Mouse (Mus musculus) kidney, adult 2 months (tissue): ENCODE data around the gene Nfib. TPM values are rescaled to one million over a fixed set of nuclear protein-coding genes. Genes with fewer than 3 reads are reported as not detected.
A peak's percentile ranks its signal among the peaks of the same experiment; 100 is the strongest.
"Not testable (repeated sequence)": the region's sequence is repeated elsewhere in the genome, so short reads cannot be mapped to it uniquely, and the experiment has no call there.

ENCODE experiments used
- DNase-seq: peaks from one replicate; pipeline ENCODE4 v3.0.0; 2021
- H3K27ac ChIP-seq: fragments of 200-500 bp; 2 replicates; pipeline ENCODE4 v1.5.1; 2012; ENCODE audit warnings: low read depth, low read length, control low read depth, inconsistent platforms; ENCODE audit not compliant: insufficient read depth
- H3K27me3 ChIP-seq: fragments of 200-500 bp; replicated peaks from 2 replicates; pipeline ENCODE4 v1.6.1; 2012; ENCODE audit warnings: mild to moderate bottlenecking, moderate library complexity, low read length, inconsistent platforms; ENCODE audit not compliant: control insufficient read depth, insufficient read depth
- H3K36me3 ChIP-seq: fragments of 200-500 bp; 2 replicates; pipeline ENCODE4 v1.6.1; 2012; ENCODE audit warnings: mild to moderate bottlenecking, moderate library complexity, low read length, inconsistent platforms; ENCODE audit not compliant: control insufficient read depth, insufficient read depth
- H3K4me1 ChIP-seq: fragments of 200-500 bp; 2 replicates; pipeline ENCODE4 v1.6.1; 2011; ENCODE audit warnings: low read length; ENCODE audit not compliant: control insufficient read depth, insufficient read depth
- H3K4me3 ChIP-seq: fragments of 200-500 bp; 2 replicates; pipeline ENCODE4 v1.5.1; 2011; ENCODE audit warnings: mild to moderate bottlenecking, low read depth, low read length, control low read depth; ENCODE audit not compliant: insufficient read depth
- CTCF ChIP-seq: fragments of 200-500 bp; conservative IDR thresholded peaks from 2 replicates; pipeline ENCODE4 v1.5.1; 2011; ENCODE audit warnings: low read depth, mild to moderate bottlenecking, control low read depth, low read length, moderate library complexity, mixed read lengths; ENCODE audit not compliant: insufficient read depth, insufficient read length
- POLR2A ChIP-seq: fragments of 200-500 bp; IDR thresholded peaks from one replicate; pipeline ENCODE4 v1.6.1; 2011; ENCODE audit warnings: low read depth, low read length, control low read depth
- WGBS: fragments of 180-500 bp; shearing (Covaris S2); methylation state at CpG from one replicate; pipeline ENCODE4 v1.1.7; 2018; 5-methylcytosine and 5-hydroxymethylcytosine counted together
- polyA plus RNA-seq: library from polyadenylated mRNA; depleted of rRNA; stranded (reverse); fragments of >200 nt; gene quantifications from 2 replicates; pipeline ENCODE4 v1.2.3, GENCODE M21; 2012

The Nfib gene
- polyA plus RNA-seq, 1 experiment = 17.6 TPM

- 44% methylated on average over 2 of the region's 2 CpGs for WGBS
- Histone ChIP-seq H3K4me3 (no peak overlapping the region), H3K27ac (peak overlapping the region; percentile 76), H3K4me1 (no peaks in the 10 kb centered on the region), H3K36me3 (no peaks in the 10 kb centered on the region), H3K27me3 (no peaks in the 10 kb centered on the region)
- DNase-seq = peak; percentile 58
- TF ChIP-seq POLR2A = no peak
- TF ChIP-seq CTCF = no peak
Measured at GRCm38 (mm10) chr4:82275996-82276395, 429.6 kb downstream of the Nfib start.

DNA sequence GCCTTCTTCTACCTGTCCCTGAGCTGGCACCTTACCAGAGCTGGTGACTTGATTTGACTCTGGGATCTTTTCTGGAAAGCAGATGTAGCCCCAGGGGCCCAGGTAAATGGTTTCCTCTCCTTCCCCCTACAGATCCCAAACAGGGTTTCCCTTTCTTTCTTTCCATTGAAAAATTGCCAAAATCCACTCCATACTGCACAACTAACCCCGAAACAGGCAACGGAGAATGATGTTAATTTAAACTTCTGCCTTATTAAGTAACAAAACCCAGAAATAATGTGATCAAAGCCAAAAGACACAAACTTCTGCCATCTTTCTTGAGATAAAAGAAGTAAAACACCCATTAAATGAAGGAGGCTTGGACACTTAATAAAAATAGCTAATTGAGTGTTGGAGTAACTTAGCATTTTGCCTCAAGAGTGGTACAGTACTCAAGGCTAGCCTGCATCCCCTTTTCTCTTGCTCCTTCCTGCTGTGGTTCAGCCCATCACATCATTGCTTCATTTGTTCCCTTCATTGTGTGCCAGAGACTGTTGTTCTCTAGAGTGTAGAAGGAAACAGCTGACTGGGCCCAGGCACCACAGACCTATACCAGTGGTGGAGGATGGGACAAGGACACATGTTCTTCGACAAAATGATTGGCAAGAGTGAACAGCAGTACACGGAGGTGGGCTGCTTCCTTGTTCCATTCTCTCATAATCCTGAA lies 432.3 kb downstream of the Nfib start:
- Histone ChIP-seq H3K27ac (no peak overlapping the region), H3K4me1 (no peaks in the 10 kb centered on the region), H3K27me3 (no peaks in the 10 kb centered on the region), H3K36me3 (no peaks in the 10 kb centered on the region), H3K4me3 (no peak overlapping the region)
- WGBS = 94% methylated on average over 4 of the region's 4 CpGs
- TF ChIP-seq CTCF (no peak), POLR2A (no peak)
- DNase-seq = no peak

- no peaks in the 10 kb centered on the region for H3K4me1 ChIP-seq
- H3K27me3 ChIP-seq = no peaks in the 10 kb centered on the region
- no peak overlapping the region for H3K4me3 ChIP-seq
- no peaks in the 10 kb centered on the region for H3K36me3 ChIP-seq
- 89% methylated on average over 4 of the region's 4 CpGs for WGBS
- H3K27ac ChIP-seq = no peak overlapping the region
- TF ChIP-seq CTCF = no peak
- TF ChIP-seq POLR2A = no peak
- DNase-seq = no peak
Measured at GRCm38 (mm10) chr4:82272099-82272498, 433.5 kb downstream of the Nfib start.

DNA sequence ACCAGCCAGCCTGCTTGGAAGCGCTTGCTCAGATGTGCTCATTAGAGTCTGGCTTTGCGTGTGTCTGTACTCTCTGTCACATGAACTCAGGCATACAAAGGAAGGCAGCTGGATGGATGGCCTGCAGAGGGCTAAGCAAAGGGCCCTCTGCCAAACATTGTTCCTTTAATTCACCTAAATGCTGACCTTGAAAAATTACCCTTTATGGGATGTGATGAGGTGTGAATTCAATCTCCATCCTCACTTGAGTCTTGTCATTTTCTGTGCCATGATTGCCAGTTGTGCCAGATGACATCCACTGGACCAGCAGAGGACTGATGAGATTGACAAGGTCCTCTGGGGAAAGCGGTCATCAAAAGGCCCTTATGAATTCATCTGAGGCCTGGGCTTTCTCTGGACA lies 434.0 kb downstream of the Nfib start:
- H3K36me3 ChIP-seq = no peaks in the 10 kb centered on the region
- 91% methylated on average over 3 of the region's 3 CpGs for WGBS

DNA sequence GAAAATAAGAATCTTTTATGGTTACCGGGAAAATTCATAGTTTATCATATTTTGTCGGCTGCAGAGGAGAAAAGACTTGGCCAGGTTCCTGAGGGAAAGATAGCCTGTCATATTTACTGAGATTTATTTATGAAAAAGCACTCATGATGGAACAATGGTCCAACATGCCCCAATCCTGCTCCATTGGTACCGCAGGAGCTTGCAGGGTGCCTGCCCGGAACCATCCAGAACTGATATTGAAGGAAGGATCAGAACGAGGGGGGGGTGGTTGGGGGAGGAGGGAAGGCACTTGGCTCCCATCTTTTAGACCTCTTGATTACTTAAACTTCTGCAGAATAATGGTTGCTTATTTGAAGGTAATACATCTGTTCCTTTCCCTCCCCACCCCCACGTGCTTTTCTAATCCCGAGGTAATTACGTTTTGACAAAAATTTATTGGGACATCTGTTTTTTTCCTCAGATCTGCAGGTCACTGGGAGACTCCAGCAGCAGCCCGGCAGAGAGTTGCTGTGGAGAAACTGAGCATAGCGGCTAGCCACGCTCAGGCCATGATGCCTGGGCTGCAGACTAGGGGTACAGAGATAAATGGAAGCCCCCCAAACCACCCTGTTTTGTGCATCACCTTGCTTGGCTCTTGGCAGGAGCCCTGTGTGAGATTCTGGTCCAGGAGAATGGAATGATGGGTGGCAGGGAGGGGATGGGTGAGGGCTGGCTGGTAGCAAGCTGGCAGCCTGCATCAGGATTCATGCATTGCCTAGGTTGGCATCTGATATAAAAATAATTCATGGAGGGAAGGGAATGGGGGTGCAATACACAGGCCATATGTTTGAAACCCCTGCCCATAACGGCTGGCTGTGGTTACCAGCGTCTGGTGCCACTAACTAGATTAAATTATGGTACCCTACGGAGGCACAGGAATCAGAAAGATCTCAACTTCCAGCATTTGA lies 437.4 kb downstream of the Nfib start:
- Histone ChIP-seq H3K27me3 (no peaks in the 10 kb centered on the region), H3K36me3 (no peaks in the 10 kb centered on the region), H3K4me1 (no peaks in the 10 kb centered on the region), H3K27ac (no peak overlapping the region), H3K4me3 (no peak overlapping the region)
- WGBS = 48% methylated on average over 14 of the region's 14 CpGs
- TF ChIP-seq CTCF = no peak
- DNase-seq = no peak

More for the DNA sequence above, 434.0 kb downstream of the Nfib start:
- TF ChIP-seq CTCF (no peak), POLR2A (no peak)
- Histone ChIP-seq H3K4me3 (no peak overlapping the region), H3K27me3 (no peaks in the 10 kb centered on the region), H3K4me1 (no peaks in the 10 kb centered on the region), H3K27ac (no peak overlapping the region)
- DNase-seq = no peak

GRCm38 (mm10) chr4:82266066-82266619 lies 439.4 kb downstream of the Nfib start:
- H3K4me1 ChIP-seq = no peaks in the 10 kb centered on the region
- 31% methylated on average over 4 of the region's 4 CpGs for WGBS
- TF ChIP-seq POLR2A (no peak), CTCF (no peak)
- no peaks in the 10 kb centered on the region for H3K36me3 ChIP-seq
- DNase-seq = peak; percentile 14
- H3K4me3 ChIP-seq = no peak overlapping the region
- H3K27me3 ChIP-seq = no peaks in the 10 kb centered on the region
- no peak overlapping the region for H3K27ac ChIP-seq

DNA sequence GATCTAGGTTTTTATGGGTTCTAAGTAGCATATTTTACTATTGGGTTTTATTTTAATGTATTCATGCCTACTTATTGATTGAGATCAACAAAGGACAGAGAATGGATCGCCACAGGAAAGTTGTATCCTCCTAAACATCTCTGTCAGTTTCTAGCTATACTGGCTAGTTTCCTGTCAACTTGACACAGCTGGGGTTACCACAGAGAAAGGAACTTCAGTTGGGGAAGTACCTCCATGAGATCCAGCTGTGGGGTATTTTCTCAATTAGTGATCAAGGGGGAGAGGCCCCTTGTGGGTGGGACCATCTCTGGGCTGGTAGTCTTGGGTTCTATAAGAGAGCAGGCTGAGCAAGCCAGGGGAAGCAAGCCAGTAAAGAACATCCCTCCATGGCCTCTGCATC lies 447.0 kb downstream of the Nfib start:
- H3K4me3 ChIP-seq, H3K27ac ChIP-seq, H3K36me3 ChIP-seq, DNase-seq, H3K4me1 ChIP-seq, H3K27me3 ChIP-seq: not testable (repeated sequence)
- 87% methylated on average over 1 of the region's 1 CpGs for WGBS
